Mouse (Mus musculus) right cerebral cortex, postnatal 10 days (tissue): ENCODE measurements around the gene Rps8.
A peak's percentile ranks its signal among the peaks of the same experiment; 100 is the strongest.

ENCODE experiments used
- DNase-seq, 2 experiments: peaks; one replicate each; pipeline ENCODE4 v3.0.0; 2021; ENCODE audit warnings: low spot score in 2 of 2

The Rps8 gene

GRCm38 (mm10) chr4:117125348-117125909, 30.6 kb downstream of the Rps8 start, which contains the start of gene Btbd19:
Gene Btbd19, minus strand, starts transcription at chr4:117125725.
- DNase-seq, result peak; percentile 90 to 92

GRCm38 (mm10) chr4:117124518-117125347, 31.3 kb downstream of the Rps8 start:
- DNase-seq, result peak; percentile 60 to 69

GRCm38 (mm10) chr4:117124218-117124517, 31.9 kb downstream of the Rps8 start:
- no peak for DNase-seq

- DNase-seq, result peak in 1 of 2 experiments; percentile 15
Measured at GRCm38 (mm10) chr4:117123546-117124217, 32.4 kb downstream of the Rps8 start.

GRCm38 (mm10) chr4:117122209-117122608, 33.8 kb downstream of the Rps8 start:
- DNase-seq, result peak in 1 of 2 experiments; percentile 21

- peak; percentile 96 to 97 for DNase-seq
Measured at GRCm38 (mm10) chr4:117120445-117121414, 35.3 kb downstream of the Rps8 start.

- DNase-seq, result no peak
Measured at GRCm38 (mm10) chr4:117120052-117120444, 36.0 kb downstream of the Rps8 start.

- peak in 1 of 2 experiments; percentile 19 for DNase-seq
Measured at GRCm38 (mm10) chr4:117119636-117120035, 36.4 kb downstream of the Rps8 start.

- no peak for DNase-seq
Measured at GRCm38 (mm10) chr4:117117931-117118330, 38.1 kb downstream of the Rps8 start.

- DNase-seq, result no peak
Measured at GRCm38 (mm10) chr4:117115592-117115991, 40.5 kb downstream of the Rps8 start.

- no peak for DNase-seq
Measured at GRCm38 (mm10) chr4:117113237-117113636, 42.8 kb downstream of the Rps8 start.

GRCm38 (mm10) chr4:117110985-117111384, 45.1 kb downstream of the Rps8 start:
- peak; percentile 19 to 21 for DNase-seq

- DNase-seq, result peak in 1 of 2 experiments; percentile 18
Measured at GRCm38 (mm10) chr4:117110249-117110648, 45.8 kb downstream of the Rps8 start.

GRCm38 (mm10) chr4:117109330-117109729, 46.7 kb downstream of the Rps8 start:
- peak in 1 of 2 experiments; percentile 15 for DNase-seq

- DNase-seq, result no peak
Measured at GRCm38 (mm10) chr4:117108524-117108849, 47.6 kb downstream of the Rps8 start.

- DNase-seq, result no peak
Measured at GRCm38 (mm10) chr4:117107813-117108523, 48.1 kb downstream of the Rps8 start.

GRCm38 (mm10) chr4:117105127-117105526, 50.9 kb downstream of the Rps8 start:
- DNase-seq, result peak in 1 of 2 experiments; percentile 22

- no peak for DNase-seq
Measured at GRCm38 (mm10) chr4:117104672-117105071, 51.4 kb downstream of the Rps8 start.
